Mouse (Mus musculus) mouse embryonic stem cell (cell line): ENCODE data around the gene Babam2.

Experiments used
- in situ Hi-C, 2 experiments: fragments of 300-500 bp; cut with MboI; formaldehyde crosslinking; loops; 1 replicate in 1 of 2; 3 replicates in 1 of 2; pipeline ENCODE4 v1.14.3; 2019 to 2020; ENCODE audit warnings: low sequenced_read_pairs in 2 of 2, low pct_unique_long_range_greater_than_20kb in 1 of 2, mixed read lengths in 1 of 2; ENCODE audit not compliant: unreplicated experiment in 1 of 2

Babam2 gene

GRCm38 (mm10) chr5:32069096-32069495 is 371.6 kb downstream of the Babam2 start:
- in situ Hi-C loops, result no loop called here

GRCm38 (mm10) chr5:32069566-32070169 is 372.2 kb downstream of the Babam2 start:
- in situ Hi-C loops, result no loop called here

GRCm38 (mm10) chr5:32070781-32071180 is 373.3 kb downstream of the Babam2 start:
- in situ Hi-C loops, result no loop called here

- in situ Hi-C loops, result no loop called here
Observed at GRCm38 (mm10) chr5:32071314-32071713, 373.8 kb downstream of the Babam2 start.

- in situ Hi-C loops, result no loop called here
Observed at GRCm38 (mm10) chr5:32071824-32072223, 374.3 kb downstream of the Babam2 start.

- in situ Hi-C loops, result no loop called here
Observed at GRCm38 (mm10) chr5:32072877-32073276, 375.4 kb downstream of the Babam2 start.

- in situ Hi-C loops, result no loop called here
Observed at GRCm38 (mm10) chr5:32074053-32074452, 376.6 kb downstream of the Babam2 start.

GRCm38 (mm10) chr5:32077139-32077538 is 379.7 kb downstream of the Babam2 start:
- in situ Hi-C loops, result no loop called here

- in situ Hi-C loops, result no loop called here
Observed at GRCm38 (mm10) chr5:32078986-32079385, 381.5 kb downstream of the Babam2 start.

- in situ Hi-C loops, result no loop called here
Observed at GRCm38 (mm10) chr5:32080490-32081219, 383.2 kb downstream of the Babam2 start.

GRCm38 (mm10) chr5:32084401-32084804 is 386.9 kb downstream of the Babam2 start:
- in situ Hi-C loops, result no loop called here

GRCm38 (mm10) chr5:32085566-32085965 is 388.1 kb downstream of the Babam2 start:
- in situ Hi-C loops, result no loop called here

GRCm38 (mm10) chr5:32085971-32086370 is 388.5 kb downstream of the Babam2 start:
- in situ Hi-C loops, result no loop called here

- in situ Hi-C loops, result no loop called here
Observed at GRCm38 (mm10) chr5:32086526-32087090, 389.1 kb downstream of the Babam2 start.

- in situ Hi-C loops, result no loop called here
Observed at GRCm38 (mm10) chr5:32089481-32089880, 392.0 kb downstream of the Babam2 start.

- in situ Hi-C loops, result no loop called here
Observed at GRCm38 (mm10) chr5:32092281-32092680, 394.8 kb downstream of the Babam2 start.

- in situ Hi-C loops, result no loop called here
Observed at GRCm38 (mm10) chr5:32098691-32099090, 401.2 kb downstream of the Babam2 start.

- in situ Hi-C loops, result no loop called here
Observed at GRCm38 (mm10) chr5:32102484-32102883, 405.0 kb downstream of the Babam2 start.

- in situ Hi-C loops, result no loop called here
Observed at GRCm38 (mm10) chr5:32102971-32103431, 405.5 kb downstream of the Babam2 start.

GRCm38 (mm10) chr5:32103545-32103944 is 406.1 kb downstream of the Babam2 start:
- in situ Hi-C loops, result no loop called here
